Mouse (Mus musculus) mature B cell (primary cell): ENCODE measurements around the gene Zfr2.

Experiments used
- in situ Hi-C: fragments of 300-500 bp; cut with MboI; formaldehyde crosslinking; loops from 2 replicates; pipeline ENCODE4 v1.14.3; 2019

Gene Zfr2

GRCm38 (mm10) chr10:81232580-81233225, at the start of gene Zfr2:
TSS of gene Zfr2 (plus strand) at chr10:81233155.
- in situ Hi-C loops = no loop called here

- in situ Hi-C loops = no loop called here
Observed at GRCm38 (mm10) chr10:81183805-81184204, 49.1 kb upstream of the Zfr2 start, which contains the start of gene 4930442H23Rik. TSS of gene 4930442H23Rik (minus strand) at chr10:81183849.

- in situ Hi-C loops = no loop called here
Observed at GRCm38 (mm10) chr10:81184765-81185164, 48.2 kb upstream of the Zfr2 start.

GRCm38 (mm10) chr10:81187161-81187560, 45.8 kb upstream of the Zfr2 start:
- in situ Hi-C loops = no loop called here

- in situ Hi-C loops = no loop called here
Observed at GRCm38 (mm10) chr10:81189821-81190220, 43.1 kb upstream of the Zfr2 start.

- in situ Hi-C loops = no loop called here
Observed at GRCm38 (mm10) chr10:81190236-81190911, 42.6 kb upstream of the Zfr2 start.

GRCm38 (mm10) chr10:81190912-81191321, 42.0 kb upstream of the Zfr2 start:
- in situ Hi-C loops = no loop called here

- in situ Hi-C loops = no loop called here
Observed at GRCm38 (mm10) chr10:81191342-81191982, 41.5 kb upstream of the Zfr2 start.

- in situ Hi-C loops = no loop called here
Observed at GRCm38 (mm10) chr10:81192270-81192967, 40.5 kb upstream of the Zfr2 start.

GRCm38 (mm10) chr10:81192968-81193501, 39.9 kb upstream of the Zfr2 start:
- in situ Hi-C loops = no loop called here

- in situ Hi-C loops = no loop called here
Observed at GRCm38 (mm10) chr10:81193991-81194774, 38.8 kb upstream of the Zfr2 start.

- in situ Hi-C loops = no loop called here
Observed at GRCm38 (mm10) chr10:81195300-81195699, 37.7 kb upstream of the Zfr2 start.

- in situ Hi-C loops = no loop called here
Observed at GRCm38 (mm10) chr10:81196470-81197065, 36.4 kb upstream of the Zfr2 start.

GRCm38 (mm10) chr10:81197305-81197704, 35.6 kb upstream of the Zfr2 start:
- in situ Hi-C loops = no loop called here

- in situ Hi-C loops = no loop called here
Observed at GRCm38 (mm10) chr10:81198230-81198629, 34.7 kb upstream of the Zfr2 start.

- in situ Hi-C loops = no loop called here
Observed at GRCm38 (mm10) chr10:81198990-81199389, 34.0 kb upstream of the Zfr2 start.

GRCm38 (mm10) chr10:81200141-81200540, 32.8 kb upstream of the Zfr2 start:
- in situ Hi-C loops = no loop called here

- in situ Hi-C loops = no loop called here
Observed at GRCm38 (mm10) chr10:81200605-81201287, 32.2 kb upstream of the Zfr2 start.

- in situ Hi-C loops = no loop called here
Observed at GRCm38 (mm10) chr10:81201807-81202758, 30.9 kb upstream of the Zfr2 start, which contains the start of gene Nmrk2. TSS of gene Nmrk2 (minus strand) at chr10:81202051.
